Mouse (Mus musculus) heart, adult 2 months (tissue): ENCODE results near the gene Synrg.

Experiments
- CTCF ChIP-seq: fragments of 200-600 bp; IDR thresholded peaks from 2 replicates; pipeline ENCODE4 v1.8.1; 2022; ENCODE audit warnings: antibody characterized with exemption, mild to moderate bottlenecking, moderate library complexity
- EP300 ChIP-seq: fragments of 200-500 bp; IDR thresholded peaks from 2 replicates; pipeline ENCODE4 v1.6.1; 2011; ENCODE audit warnings: low read depth, low read length, control low read depth; ENCODE audit not compliant: insufficient read depth
- POLR2A ChIP-seq: fragments of 200-500 bp; IDR thresholded peaks from 2 replicates; pipeline ENCODE4 v1.6.1; 2011; ENCODE audit warnings: mild to moderate bottlenecking, low read depth, low read length, control low read depth; ENCODE audit not compliant: insufficient read depth

- no peak for TF ChIP-seq POLR2A
- TF ChIP-seq CTCF, result no peak
- no peak for TF ChIP-seq EP300
Measured at GRCm38 (mm10) chr11:84040621-84041020, 76.4 kb downstream of the Synrg start.
